Mouse (Mus musculus): ENCODE measurements around the gene Gfap. TPM values are rescaled to one million over a fixed set of nuclear protein-coding genes. Genes with fewer than 3 reads are reported as not detected.

Gfap gene
- polyA plus RNA-seq (2015; fragmentation: Nextera tagmentation; extraction: Ambion mirVana) = 2.4 and 4.2 TPM in 2 replicates

- Histone ChIP-seq H3K4me3 (replicated peaks) (no peak within 1 kb of the TSS), H3K4me1 (peaks cover 25% of the 10 kb centered on the region), H3K27me3 (replicated peaks) (peaks cover 18% of the 10 kb centered on the region), H3K9ac (replicated peaks) (no peak within 1 kb of the TSS), H3K9me3 (replicated peaks) (no peaks in the 10 kb centered on the region), H3K4me2 (no peak within 1 kb of the TSS), H3K27ac (replicated peaks) (no peak within 1 kb of the TSS), H3K36me3 (no peaks in the 10 kb centered on the region)
- 0 out of 2 replicates have a peak, but pooled peaks have one; percentile 45 for ATAC-seq (ENCODE audit: low FRiP score)
- 11% methylated on average over 7 of the region's 7 CpGs for WGBS
Observed at GRCm38 (mm10) chr11:102900763-102901162, at the start of gene Gfap. TSS of gene Gfap (minus strand) at chr11:102900912.

- WGBS = 2% methylated on average over 51 of the region's 51 CpGs
- peak overlapping the region; percentile 69 for H3K4me2 ChIP-seq
- H3K9me3 ChIP-seq (replicated peaks) = no peaks in the 10 kb centered on the region
- H3K36me3 ChIP-seq = no peaks in the 10 kb centered on the region
- peak overlapping the region; percentile 27; the same call in 1 of the 2 replicates for H3K9ac ChIP-seq (replicated peaks)
- no peak overlapping the region for H3K27ac ChIP-seq (replicated peaks)
- peaks cover 98% of the 10 kb centered on the region for H3K27me3 ChIP-seq (replicated peaks)
- peak overlapping the region; percentile 38 for H3K4me3 ChIP-seq (replicated peaks)
- peaks cover 47% of the 10 kb centered on the region for H3K4me1 ChIP-seq
- ATAC-seq (ENCODE audit: low FRiP score) = 0 out of 2 replicates have a peak, but pooled peaks have one; percentile 19
Observed at GRCm38 (mm10) chr11:102948043-102948961, 47.6 kb upstream of the Gfap start.

- H3K4me1 ChIP-seq = peaks cover 51% of the 10 kb centered on the region
- H3K9me3 ChIP-seq (replicated peaks) = no peaks in the 10 kb centered on the region
- no peak overlapping the region for H3K27ac ChIP-seq (replicated peaks)
- WGBS = 10% methylated on average over 8 of the region's 8 CpGs
- peaks cover 97% of the 10 kb centered on the region for H3K27me3 ChIP-seq (replicated peaks)
- no peaks in the 10 kb centered on the region for H3K36me3 ChIP-seq
- H3K4me3 ChIP-seq (replicated peaks) = peak overlapping the region; percentile 44
- no peak overlapping the region for H3K9ac ChIP-seq (replicated peaks)
- H3K4me2 ChIP-seq = peak overlapping the region; percentile 67
- 0 out of 2 replicates have a peak, but pooled peaks have one; percentile 8 for ATAC-seq (ENCODE audit: low FRiP score)
Observed at GRCm38 (mm10) chr11:102946992-102947343, 46.3 kb upstream of the Gfap start.

GRCm38 (mm10) chr11:102946265-102946991 lies 45.7 kb upstream of the Gfap start, which contains the start of gene C1ql1:
TSS of gene C1ql1 (minus strand) at chr11:102946688.
- H3K9me3 ChIP-seq (replicated peaks) = no peaks in the 10 kb centered on the region
- H3K36me3 ChIP-seq = no peaks in the 10 kb centered on the region
- 0 out of 2 replicates have a peak within 1 kb of the TSS, but pooled peaks have one; percentile 20 for H3K9ac ChIP-seq (replicated peaks)
- H3K4me1 ChIP-seq = peaks cover 55% of the 10 kb centered on the region
- H3K4me2 ChIP-seq = peak within 1 kb of the TSS; percentile 67
- ATAC-seq (ENCODE audit: low FRiP score) = peak; percentile 60
- peaks cover 92% of the 10 kb centered on the region for H3K27me3 ChIP-seq (replicated peaks)
- H3K4me3 ChIP-seq (replicated peaks) = peak within 1 kb of the TSS; percentile 44
- WGBS = under 1% methylated on average over 74 of the region's 87 CpGs
- H3K27ac ChIP-seq (replicated peaks) = no peak within 1 kb of the TSS

GRCm38 (mm10) chr11:102945306-102946264 lies 44.9 kb upstream of the Gfap start:
- H3K4me2 ChIP-seq = peak overlapping the region; percentile 67
- peaks cover 83% of the 10 kb centered on the region for H3K27me3 ChIP-seq (replicated peaks)
- H3K27ac ChIP-seq (replicated peaks) = no peak overlapping the region
- H3K4me1 ChIP-seq = peaks cover 58% of the 10 kb centered on the region
- H3K36me3 ChIP-seq = no peaks in the 10 kb centered on the region
- H3K4me3 ChIP-seq (replicated peaks) = peak overlapping the region; percentile 44
- no peaks in the 10 kb centered on the region for H3K9me3 ChIP-seq (replicated peaks)
- H3K9ac ChIP-seq (replicated peaks) = no peak overlapping the region
- 2% methylated on average over 54 of the region's 54 CpGs for WGBS
- ATAC-seq (ENCODE audit: low FRiP score) = no peak

- ATAC-seq (ENCODE audit: low FRiP score) = no peak
- Histone ChIP-seq H3K27ac (replicated peaks) (no peak overlapping the region), H3K4me2 (no peak overlapping the region), H3K27me3 (replicated peaks) (peaks cover 51% of the 10 kb centered on the region), H3K4me1 (peaks cover 51% of the 10 kb centered on the region), H3K4me3 (replicated peaks) (no peak overlapping the region), H3K9me3 (replicated peaks) (no peaks in the 10 kb centered on the region), H3K9ac (replicated peaks) (no peak overlapping the region), H3K36me3 (no peaks in the 10 kb centered on the region)
- 61% methylated on average over 6 of the region's 6 CpGs for WGBS
Observed at GRCm38 (mm10) chr11:102941236-102941635, 40.5 kb upstream of the Gfap start.

GRCm38 (mm10) chr11:102939024-102939675 lies 38.4 kb upstream of the Gfap start:
- H3K9ac ChIP-seq (replicated peaks) = no peak overlapping the region
- H3K9me3 ChIP-seq (replicated peaks) = no peaks in the 10 kb centered on the region
- ATAC-seq (ENCODE audit: low FRiP score) = no peak
- H3K27ac ChIP-seq (replicated peaks) = no peak overlapping the region
- H3K4me3 ChIP-seq (replicated peaks) = no peak overlapping the region
- peaks cover 32% of the 10 kb centered on the region for H3K4me1 ChIP-seq
- H3K27me3 ChIP-seq (replicated peaks) = peaks cover 43% of the 10 kb centered on the region
- WGBS = 34% methylated on average over 13 of the region's 13 CpGs
- H3K4me2 ChIP-seq = peak overlapping the region; percentile 22; the same call in 1 of the 2 replicates
- no peaks in the 10 kb centered on the region for H3K36me3 ChIP-seq

- Histone ChIP-seq H3K27ac (replicated peaks) (peak overlapping the region; percentile 39; the same call in 1 of the 2 replicates), H3K9me3 (replicated peaks) (no peaks in the 10 kb centered on the region), H3K36me3 (no peaks in the 10 kb centered on the region), H3K27me3 (replicated peaks) (peaks cover 34% of the 10 kb centered on the region), H3K4me2 (no peak overlapping the region), H3K4me1 (peaks cover 31% of the 10 kb centered on the region), H3K9ac (replicated peaks) (no peak overlapping the region), H3K4me3 (replicated peaks) (no peak overlapping the region)
- ATAC-seq (ENCODE audit: low FRiP score) = 0 out of 2 replicates have a peak, but pooled peaks have one; percentile 57
- 19% methylated on average over 3 of the region's 3 CpGs for WGBS
Observed at GRCm38 (mm10) chr11:102937529-102938182, 36.9 kb upstream of the Gfap start.

- no peak for ATAC-seq (ENCODE audit: low FRiP score)
- Histone ChIP-seq H3K4me1 (peaks cover 22% of the 10 kb centered on the region), H3K4me3 (replicated peaks) (no peak overlapping the region), H3K27ac (replicated peaks) (no peak overlapping the region), H3K9me3 (replicated peaks) (no peaks in the 10 kb centered on the region), H3K36me3 (no peaks in the 10 kb centered on the region), H3K27me3 (replicated peaks) (peaks cover 34% of the 10 kb centered on the region), H3K9ac (replicated peaks) (no peak overlapping the region), H3K4me2 (no peak overlapping the region)
- WGBS = 39% methylated on average over 4 of the region's 4 CpGs
Observed at GRCm38 (mm10) chr11:102936272-102936671, 35.6 kb upstream of the Gfap start.

- Histone ChIP-seq H3K9me3 (replicated peaks) (no peaks in the 10 kb centered on the region), H3K27me3 (replicated peaks) (peaks cover 23% of the 10 kb centered on the region; the same call in 1 of the 2 replicates), H3K4me2 (no peak overlapping the region), H3K9ac (replicated peaks) (no peak overlapping the region), H3K4me3 (replicated peaks) (no peak overlapping the region), H3K27ac (replicated peaks) (no peak overlapping the region), H3K4me1 (no peaks in the 10 kb centered on the region), H3K36me3 (no peaks in the 10 kb centered on the region)
- 88% methylated on average over 10 of the region's 10 CpGs for WGBS
- no peak for ATAC-seq (ENCODE audit: low FRiP score)
Observed at GRCm38 (mm10) chr11:102930672-102931071, 30.0 kb upstream of the Gfap start.
